Mouse (Mus musculus) cortical plate, adult 2 months (tissue): ENCODE results near the gene Elf5. TPM values are rescaled to one million over a fixed set of nuclear protein-coding genes. Genes with fewer than 3 reads are reported as not detected.

Source experiments
- H3K27ac ChIP-seq: fragments of 200-500 bp; 2 replicates; pipeline ENCODE4 v1.5.1; 2012; ENCODE audit warnings: low read length, control low read depth, inconsistent platforms; ENCODE audit not compliant: insufficient read depth
- H3K4me1 ChIP-seq: fragments of 200-500 bp; 2 replicates; pipeline ENCODE4 v1.6.1; 2011; ENCODE audit warnings: low read length; ENCODE audit not compliant: control insufficient read depth, insufficient read depth
- H3K4me3 ChIP-seq: fragments of 200-500 bp; 2 replicates; pipeline ENCODE4 v1.5.1; 2011; ENCODE audit warnings: mild to moderate bottlenecking, low read length, control low read depth; ENCODE audit not compliant: insufficient read depth
- CTCF ChIP-seq: fragments of 200-500 bp; IDR thresholded peaks from 2 replicates; pipeline ENCODE4 v1.5.1; 2011; ENCODE audit warnings: mild to moderate bottlenecking, control low read depth, low read length; ENCODE audit not compliant: insufficient read depth; ENCODE audit errors: extremely low read depth
- POLR2A ChIP-seq: fragments of 200-500 bp; IDR thresholded peaks from 2 replicates; pipeline ENCODE4 v1.6.1; 2011; ENCODE audit warnings: mild to moderate bottlenecking, low read length, control low read depth; ENCODE audit not compliant: insufficient read depth; ENCODE audit errors: extremely low read depth
- polyA plus RNA-seq: library from polyadenylated mRNA; depleted of rRNA; stranded (reverse); fragments of >200 nt; gene quantifications from 2 replicates; pipeline ENCODE4 v1.2.3, GENCODE M21; 2012

Gene Elf5
- polyA plus RNA-seq, 1 experiment = 0.67 TPM

DNA sequence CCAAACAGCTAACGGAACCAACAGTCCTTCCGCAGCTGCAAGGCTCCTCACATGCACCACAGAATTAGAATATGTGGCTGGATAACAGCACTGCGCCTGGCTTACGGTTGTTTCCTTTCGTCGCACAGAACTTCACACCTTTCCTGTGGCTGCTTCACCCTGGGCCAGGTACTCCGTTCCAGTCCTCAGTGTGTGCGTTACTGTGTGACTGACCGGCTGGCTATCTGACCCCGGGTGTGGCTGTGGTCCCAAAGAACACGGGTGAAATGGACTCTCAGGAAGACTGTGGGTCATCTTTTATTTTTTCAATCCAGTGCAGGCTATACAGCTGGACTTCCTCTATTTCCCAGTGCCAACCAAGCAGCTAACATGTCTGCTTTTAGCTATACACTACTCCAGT lies 53.9 kb downstream of the Elf5 start:
- no peak for TF ChIP-seq POLR2A
- TF ChIP-seq CTCF = no peak
- Histone ChIP-seq H3K27ac (no peak overlapping the region), H3K4me1 (peaks cover 1% of the 10 kb centered on the region; the same call in 1 of the 2 replicates), H3K4me3 (no peak overlapping the region)

DNA sequence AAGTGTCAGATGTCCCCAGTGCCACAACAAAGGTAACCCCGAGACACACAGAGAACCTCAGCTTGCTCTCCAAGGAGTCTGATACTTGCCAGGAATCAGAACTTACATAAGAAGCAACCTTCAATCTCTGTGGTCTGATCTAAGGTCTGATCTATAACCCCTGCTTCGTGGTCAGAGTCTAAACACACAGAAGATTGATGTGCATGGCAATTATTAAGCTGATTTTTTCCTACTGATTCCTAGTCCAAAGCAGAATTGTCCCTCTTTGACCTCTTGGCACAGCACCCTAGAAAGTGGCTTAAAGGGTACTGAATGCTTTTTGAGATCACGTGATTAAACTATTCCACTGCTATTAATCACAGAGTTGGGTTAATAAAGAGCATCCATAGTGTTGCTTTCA lies 54.8 kb downstream of the Elf5 start:
- TF ChIP-seq POLR2A (no peak), CTCF (no peak)
- no peak overlapping the region for H3K4me3 ChIP-seq
- H3K27ac ChIP-seq = no peak overlapping the region
- H3K4me1 ChIP-seq = peaks cover 1% of the 10 kb centered on the region; the same call in 1 of the 2 replicates

DNA sequence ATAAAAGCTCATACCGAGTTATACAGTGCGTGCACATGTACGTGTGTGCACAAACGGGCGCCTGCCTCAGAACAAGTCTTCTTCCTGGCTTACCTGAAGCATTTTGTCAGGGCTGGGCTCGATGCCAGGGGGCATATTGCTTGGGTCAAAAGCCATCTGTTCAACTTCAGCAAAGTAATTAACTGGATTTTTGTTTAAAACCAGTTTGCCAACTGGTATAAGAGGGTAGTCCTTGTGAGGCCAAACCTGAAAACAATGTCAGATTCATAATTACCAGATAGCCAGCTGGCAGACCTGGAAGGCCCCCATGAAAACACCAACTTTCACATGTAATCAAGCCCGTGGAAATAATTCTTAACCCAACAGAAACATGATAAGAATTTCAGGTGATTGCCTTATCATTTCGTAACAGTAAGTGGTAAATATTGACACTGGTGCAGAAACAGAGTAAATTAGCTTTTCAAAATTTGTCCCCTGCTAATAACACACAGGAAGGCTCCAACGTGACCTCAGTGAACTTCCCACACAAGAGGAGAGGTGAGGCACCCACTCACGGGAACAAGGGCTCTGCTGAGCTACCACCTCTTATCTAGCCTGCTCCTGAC lies 55.6 kb downstream of the Elf5 start:
- no peak for TF ChIP-seq POLR2A
- no peak for TF ChIP-seq CTCF
- Histone ChIP-seq H3K27ac (no peak overlapping the region), H3K4me3 (no peak overlapping the region)

DNA sequence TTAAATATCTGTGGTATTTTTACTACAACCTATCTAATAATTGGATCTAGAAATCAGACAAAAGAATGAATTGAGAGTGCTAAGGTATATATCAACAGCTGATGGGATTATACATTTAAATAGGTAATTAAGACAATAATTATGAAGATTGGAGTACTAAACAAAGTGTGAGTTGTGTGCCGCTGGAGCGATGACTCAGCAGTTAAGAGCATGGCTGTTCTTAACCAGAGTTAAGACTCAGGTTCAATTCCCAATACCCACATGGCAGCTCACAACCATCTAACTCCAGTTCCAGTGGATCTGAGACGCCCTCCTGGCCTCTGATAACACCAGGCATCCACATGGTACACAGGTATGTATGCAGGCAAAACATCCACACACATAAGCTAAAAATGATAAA lies 61.9 kb downstream of the Elf5 start:
- no peak overlapping the region for H3K27ac ChIP-seq
- TF ChIP-seq POLR2A = no peak
- TF ChIP-seq CTCF = no peak
- no peak overlapping the region for H3K4me3 ChIP-seq
- H3K4me1 ChIP-seq = no peaks in the 10 kb centered on the region

More for the DNA sequence above, 55.6 kb downstream of the Elf5 start:
- peaks cover 1% of the 10 kb centered on the region; the same call in 1 of the 2 replicates for H3K4me1 ChIP-seq

DNA sequence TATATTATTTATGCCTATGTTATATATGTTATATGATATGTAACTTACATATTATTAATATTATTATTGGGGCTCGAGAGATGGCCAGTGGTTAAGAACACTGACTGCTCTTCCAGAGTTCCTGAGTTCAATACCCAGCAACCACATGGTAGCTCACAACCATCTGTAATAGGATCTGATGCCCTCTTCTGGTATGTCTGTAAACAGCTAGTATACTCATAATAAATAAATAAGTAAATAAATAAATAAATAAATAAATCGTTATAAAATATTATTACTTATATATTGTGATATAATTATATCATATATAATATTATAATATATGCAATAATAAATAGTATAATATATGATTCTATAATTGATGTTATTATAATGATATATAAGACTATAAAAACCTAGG lies 64.7 kb downstream of the Elf5 start:
- Histone ChIP-seq H3K4me1 (no peaks in the 10 kb centered on the region), H3K4me3 (no peak overlapping the region), H3K27ac (no peak overlapping the region)
- no peak for TF ChIP-seq CTCF
- TF ChIP-seq POLR2A = no peak

DNA sequence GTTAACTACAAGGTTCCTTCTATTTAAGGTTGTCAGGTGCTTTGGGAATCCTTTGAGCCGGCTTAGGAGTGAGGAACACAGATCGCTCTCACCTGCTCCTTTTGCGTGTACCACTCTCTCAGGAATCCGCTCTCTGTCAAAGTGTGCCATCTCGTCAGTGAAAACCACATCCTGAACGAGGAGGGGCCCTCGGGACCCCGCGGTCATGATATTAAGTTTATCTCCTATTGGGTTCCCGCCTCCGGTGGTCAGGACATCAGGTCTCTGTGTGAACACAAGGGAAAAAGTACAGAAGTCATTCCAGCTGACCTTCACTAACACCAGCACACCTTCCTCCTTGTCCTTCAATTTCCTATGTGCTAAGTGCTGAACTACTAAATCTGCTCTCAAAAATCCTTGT lies 65.2 kb downstream of the Elf5 start:
- H3K4me1 ChIP-seq = no peaks in the 10 kb centered on the region

DNA sequence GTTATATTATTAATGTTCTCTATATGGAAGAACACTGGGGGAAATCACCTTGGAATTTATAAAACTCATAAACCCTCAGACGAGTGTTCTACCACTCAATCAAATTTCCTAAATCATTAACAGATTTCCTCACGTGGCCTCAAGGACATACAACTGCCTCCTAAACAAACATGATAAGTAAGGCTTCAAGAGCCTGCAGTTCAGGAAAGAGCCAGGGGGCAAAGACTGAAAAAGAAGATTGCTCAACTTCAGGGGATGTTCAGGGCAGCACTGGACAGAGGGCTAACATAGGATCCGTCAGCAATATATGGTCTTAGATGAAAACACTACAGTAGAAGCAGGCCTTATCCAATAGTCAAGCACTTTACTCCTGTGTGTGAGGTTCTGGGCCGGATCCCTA lies 66.0 kb downstream of the Elf5 start:
- Histone ChIP-seq H3K27ac (no peak overlapping the region), H3K4me3 (no peak overlapping the region), H3K4me1 (no peaks in the 10 kb centered on the region)
- TF ChIP-seq CTCF = no peak
- TF ChIP-seq POLR2A = no peak

More for the DNA sequence above, 65.2 kb downstream of the Elf5 start:
- Histone ChIP-seq H3K4me3 (no peak overlapping the region), H3K27ac (no peak overlapping the region)
- TF ChIP-seq CTCF (no peak), POLR2A (no peak)

DNA sequence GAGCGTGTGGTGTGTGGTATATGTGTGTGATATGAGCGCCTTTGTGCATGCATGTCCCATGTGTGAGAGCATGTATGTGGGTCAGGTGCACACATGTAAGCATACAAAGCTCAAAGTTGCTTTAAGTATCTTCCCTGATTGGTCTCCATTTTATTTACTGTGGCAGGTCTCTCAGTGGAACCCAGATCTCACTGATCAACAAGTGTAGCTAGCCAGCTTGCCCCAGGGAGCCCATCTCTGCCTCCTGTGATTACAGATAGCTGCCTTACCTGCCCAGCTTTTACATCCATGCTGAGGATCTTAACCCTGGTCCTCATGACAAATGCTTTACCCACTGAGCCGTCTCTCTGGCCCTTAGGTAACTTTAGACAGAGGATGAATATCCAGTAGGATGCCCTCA lies 66.8 kb downstream of the Elf5 start:
- H3K4me3 ChIP-seq = no peak overlapping the region
- TF ChIP-seq CTCF (no peak), POLR2A (no peak)
- H3K4me1 ChIP-seq = peaks cover 4% of the 10 kb centered on the region
- H3K27ac ChIP-seq = no peak overlapping the region

DNA sequence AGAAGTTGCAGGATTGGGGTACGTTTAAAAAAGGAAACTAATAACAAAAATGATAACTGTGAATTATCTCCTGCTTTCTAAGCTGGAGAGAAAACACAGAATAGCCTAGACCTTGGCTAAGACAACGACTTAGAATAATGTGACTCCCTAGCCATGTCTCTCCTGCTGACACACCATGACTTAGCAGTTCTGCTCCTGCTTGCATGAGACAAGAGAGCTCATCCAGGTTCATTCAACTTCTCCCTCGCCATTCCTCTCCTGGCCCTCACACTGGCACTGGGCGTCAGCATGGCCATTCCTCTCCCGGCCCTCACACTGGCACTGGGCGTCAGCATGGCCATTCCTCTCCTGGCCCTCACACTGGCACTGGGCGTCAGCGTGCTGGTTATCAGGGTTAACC lies 68.8 kb downstream of the Elf5 start:
- Histone ChIP-seq H3K27ac (no peak overlapping the region), H3K4me1 (peaks cover 7% of the 10 kb centered on the region), H3K4me3 (no peak overlapping the region)
- no peak for TF ChIP-seq CTCF
- TF ChIP-seq POLR2A = no peak

DNA sequence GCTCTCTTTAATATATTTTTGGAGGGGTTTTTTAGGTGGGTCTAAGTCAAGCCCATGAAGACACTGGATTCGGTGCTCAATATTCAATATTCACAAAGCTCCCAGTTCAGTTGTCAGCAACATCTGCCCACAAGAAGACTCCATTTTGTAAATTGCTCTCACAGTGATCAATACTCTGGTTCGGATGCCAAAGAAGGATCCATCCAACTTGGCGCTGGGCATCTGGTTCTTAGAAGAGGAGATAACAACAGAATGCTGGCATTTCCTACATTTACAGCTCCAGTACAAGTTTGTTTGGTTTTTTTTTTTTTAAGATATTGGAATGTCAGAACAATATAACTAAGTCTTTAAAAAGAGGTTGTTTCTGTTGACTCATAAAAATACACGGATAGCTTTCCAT lies 69.4 kb downstream of the Elf5 start:
- no peak overlapping the region for H3K4me3 ChIP-seq
- no peak overlapping the region for H3K27ac ChIP-seq

More for the DNA sequence above, 69.4 kb downstream of the Elf5 start:
- peaks cover 7% of the 10 kb centered on the region for H3K4me1 ChIP-seq
- no peak for TF ChIP-seq POLR2A
- TF ChIP-seq CTCF = no peak
